Mouse (Mus musculus) liver, adult 2 months (tissue): Measurements from ENCODE around the gene Esrra.

Source experiments
- CTCF ChIP-seq: fragments of 200-500 bp; IDR thresholded peaks from 2 replicates; pipeline ENCODE4 v1.5.1; 2011; ENCODE audit warnings: low read depth, low read length, control low read depth
- POLR2A ChIP-seq: fragments of 200-500 bp; IDR thresholded peaks from 2 replicates; pipeline ENCODE4 v1.6.1; 2011; ENCODE audit warnings: low read length, control low read depth; ENCODE audit not compliant: insufficient read depth; ENCODE audit errors: extremely low read depth

DNA sequence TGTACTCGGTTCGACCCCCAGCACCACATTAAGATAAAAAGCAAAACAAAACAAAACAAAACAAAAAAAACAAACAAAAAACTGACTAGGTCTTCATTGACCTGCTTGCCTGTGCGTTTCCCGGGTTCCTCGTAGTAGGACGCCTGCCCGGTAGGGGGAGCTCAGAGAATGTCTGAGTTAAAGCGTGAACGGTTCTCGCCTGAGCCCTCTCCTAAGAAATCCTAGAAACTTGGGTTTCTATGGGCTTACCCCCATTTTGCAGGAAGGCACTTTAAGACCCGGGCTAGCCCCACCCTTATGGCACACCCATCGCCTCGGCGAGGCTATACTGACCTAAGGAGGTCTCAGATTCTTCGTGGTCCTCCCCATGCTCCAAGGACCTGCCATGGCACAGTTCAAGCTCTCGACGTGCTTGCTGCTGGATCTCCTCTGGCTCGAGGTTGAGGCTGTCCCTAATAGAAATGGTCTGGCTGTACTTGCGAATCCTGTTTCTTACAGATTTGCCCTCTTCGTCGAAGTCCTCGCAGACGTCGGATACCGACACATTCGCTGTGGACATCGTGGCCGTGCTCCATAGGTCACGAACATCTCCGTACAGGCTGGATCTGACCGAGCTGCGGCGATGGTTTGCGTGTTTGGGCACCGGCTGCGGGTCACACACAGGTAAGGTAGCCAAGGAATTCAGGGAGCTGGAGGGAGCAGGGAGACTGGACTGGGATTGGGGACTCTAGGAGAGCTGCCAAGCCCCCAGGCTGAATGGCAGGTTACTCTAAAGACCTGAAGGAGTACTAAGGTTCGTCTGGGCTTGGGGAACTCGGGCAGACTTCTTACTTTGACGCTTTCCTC lies 3.1 kb upstream of the Esrra start:
- TF ChIP-seq CTCF (peak; percentile 89), POLR2A (no peak)
